Mouse (Mus musculus): ENCODE data around the gene Cacfd1. TPM values are rescaled to one million over a fixed set of nuclear protein-coding genes. Genes with fewer than 3 reads are reported as not detected.

Cacfd1 gene
- total RNA-seq, 1 experiment from 2014 or later, result 22.9 TPM

DNA sequence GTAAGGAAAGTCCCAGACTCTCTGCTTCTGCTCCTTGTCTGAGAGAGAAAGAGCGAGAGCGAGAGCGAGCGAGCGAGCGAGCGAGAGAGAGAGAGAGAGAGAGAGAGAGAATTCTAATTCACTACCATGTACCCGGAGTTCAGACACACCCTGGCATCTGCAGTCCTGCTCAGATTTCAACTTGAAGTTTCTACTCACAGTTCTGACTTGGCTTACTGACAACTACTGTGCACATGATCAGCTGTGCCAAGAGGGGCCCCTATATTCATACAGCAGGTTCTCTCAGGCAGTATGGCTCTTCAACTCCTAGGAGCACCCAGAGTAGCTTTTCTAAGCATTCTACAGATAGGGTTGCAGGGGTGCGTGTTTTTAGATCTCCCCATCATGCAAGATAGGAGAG lies 49.5 kb downstream of the Cacfd1 start:
- no peak for ATAC-seq (replicated peaks; ENCODE audit: insufficient number of reproducible peaks, low FRiP score, low TSS enrichment, poor library complexity, severe bottlenecking)

GRCm38 (mm10) chr2:27067124-27067523 lies 57.4 kb downstream of the Cacfd1 start:
- ATAC-seq (replicated peaks; ENCODE audit: insufficient number of reproducible peaks, low FRiP score, low TSS enrichment, poor library complexity, severe bottlenecking), result no peak

DNA sequence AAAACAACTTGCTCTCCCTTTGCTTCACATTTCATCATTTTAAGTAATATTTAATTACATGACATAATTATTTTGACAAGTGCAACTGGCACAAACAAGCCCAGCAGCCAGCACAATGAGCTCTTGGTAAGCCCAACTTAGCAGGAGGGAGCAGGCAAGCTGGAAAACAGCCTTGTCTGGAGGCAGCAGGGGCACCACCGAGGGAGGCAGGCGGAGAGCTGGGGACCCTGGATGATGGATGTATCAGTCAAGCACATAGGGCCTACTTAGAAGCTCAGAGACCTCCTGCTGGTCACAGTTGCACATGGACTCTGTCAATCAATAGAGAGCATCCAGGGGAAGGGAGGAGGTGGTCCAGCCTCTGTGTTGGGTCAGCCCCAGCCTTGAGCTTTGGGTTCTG lies 58.3 kb downstream of the Cacfd1 start:
- ATAC-seq (replicated peaks; ENCODE audit: insufficient number of reproducible peaks, low FRiP score, low TSS enrichment, poor library complexity, severe bottlenecking), result no peak

- ATAC-seq (replicated peaks; ENCODE audit: insufficient number of reproducible peaks, low FRiP score, low TSS enrichment, poor library complexity, severe bottlenecking), result no peak
These were observed 59.9 kb downstream of the Cacfd1 start for GRCm38 (mm10) chr2:27069646-27070045.

GRCm38 (mm10) chr2:27070247-27070813 lies 60.6 kb downstream of the Cacfd1 start:
- ATAC-seq (replicated peaks; ENCODE audit: insufficient number of reproducible peaks, low FRiP score, low TSS enrichment, poor library complexity, severe bottlenecking), result no peak

Other genes starting within 250 kb of the Cacfd1 start
- gene Abo, start 144.9 kb upstream of the Cacfd1 start, total RNA-seq (2017), result not detected in 3 replicates
- 40.7 to 45.0 TPM (median 41.6 TPM) in 3 replicates for gene Surf6, start 107.0 kb upstream of the Cacfd1 start, total RNA-seq (2017)
- 9.1 to 14.0 TPM (median 13.6 TPM) in 3 replicates for gene Med22, start 99.2 kb upstream of the Cacfd1 start, total RNA-seq (2017)
- gene Rpl7a, start 99.2 kb upstream of the Cacfd1 start, total RNA-seq (2017), result 929 to 1,174 TPM (median 1,019 TPM) in 3 replicates
- gene Surf2, start 93.6 kb upstream of the Cacfd1 start, total RNA-seq (2017), result 42.5 to 69.7 TPM (median 48.7 TPM) in 3 replicates
- 60.1 to 86.2 TPM (median 60.4 TPM) in 3 replicates for gene Surf1, start 93.4 kb upstream of the Cacfd1 start, total RNA-seq (2017)
- 69.0 to 90.1 TPM (median 80.5 TPM) in 3 replicates for gene Surf4, start 76.0 kb upstream of the Cacfd1 start, total RNA-seq (2017)
- gene Stkld1, start 75.9 kb upstream of the Cacfd1 start, total RNA-seq (2017), result not detected in 3 replicates
- 49.0 to 99.1 TPM (median 49.2 TPM) in 3 replicates for gene Rexo4, start 45.5 kb upstream of the Cacfd1 start, total RNA-seq (2017)
- gene Adamts13, start 36.5 kb upstream of the Cacfd1 start, total RNA-seq (2017), result 0.57 TPM in 1 of 3 replicates, not detected in the others
- gene Slc2a6, start 18.1 kb downstream of the Cacfd1 start, total RNA-seq (2017), result 41.1 to 70.7 TPM (median 48.4 TPM) in 3 replicates
- gene Mymk, start 62.3 kb downstream of the Cacfd1 start, total RNA-seq (2017), result not detected in 3 replicates
- not detected in 3 replicates for gene Adamtsl2, start 69.5 kb downstream of the Cacfd1 start, total RNA-seq (2017)
- not detected in 3 replicates for gene Fam163b, start 132.6 kb downstream of the Cacfd1 start, total RNA-seq (2017)
- gene Dbh, start 155.3 kb downstream of the Cacfd1 start, total RNA-seq (2017), result not detected in 3 replicates
- gene Sardh, start 238.4 kb downstream of the Cacfd1 start, total RNA-seq (2017), result not detected in 3 replicates